Mouse (Mus musculus): ENCODE measurements at regions not wholly inside any gene's neighbourhood (a gene's known extent, or its start where the extent isn't known, plus 50 kb on each side); places are given as distances from the start of the nearest gene placed in this dataset.
"Not testable (repeated sequence)": the region's sequence is repeated elsewhere in the genome, so short reads cannot be mapped to it uniquely, and the experiment has no call there.

- no peaks in the 10 kb centered on the region for H3K4me1 ChIP-seq (ENCODE audit: control insufficient read depth, insufficient read depth, low read length)
- H3K4me2 ChIP-seq (ENCODE audit: low read depth, low read length) = no peak overlapping the region
- no peaks in the 10 kb centered on the region for H3K27me3 ChIP-seq (ENCODE audit: control insufficient read depth, insufficient read depth, low read length)
- no peak overlapping the region for H3K9ac ChIP-seq (replicated peaks; ENCODE audit: low read length)
- DNase-seq (ENCODE audit: low spot score) (no peak), ATAC-seq (replicated peaks; ENCODE audit: insufficient number of reproducible peaks, low FRiP score, low TSS enrichment, low read depth) (no peak)
- WGBS = 41% methylated on average over 3 of the region's 3 CpGs
- no peaks in the 10 kb centered on the region for H3K9me3 ChIP-seq (replicated peaks; ENCODE audit: control insufficient read depth, low read length)
- no peaks in the 10 kb centered on the region for H3K36me3 ChIP-seq (replicated peaks; ENCODE audit: control insufficient read depth, insufficient read depth, low read depth, low read length)
- H3K4me3 ChIP-seq (ENCODE audit: low read depth, low read length) = no peak overlapping the region
- no peak overlapping the region for H3K27ac ChIP-seq (replicated peaks; ENCODE audit: low read depth, low read length)
These were observed 433.9 kb downstream of the Tcerg1l start for GRCm38 (mm10) chr7:137963470-137964095.

- WGBS = 95% methylated on average over 5 of the region's 5 CpGs
These were observed 422.8 kb downstream of the Tcerg1l start for GRCm38 (mm10) chr7:137974705-137975104.

GRCm38 (mm10) chr7:137977527-137977926 is 420.0 kb downstream of the Tcerg1l start:
- Histone ChIP-seq H3K27ac (replicated peaks; ENCODE audit: low read depth, low read length) (no peak overlapping the region), H3K9ac (replicated peaks; ENCODE audit: low read length) (no peak overlapping the region), H3K36me3 (replicated peaks; ENCODE audit: control insufficient read depth, insufficient read depth, low read depth, low read length) (no peaks in the 10 kb centered on the region), H3K9me3 (replicated peaks; ENCODE audit: control insufficient read depth, low read length) (no peaks in the 10 kb centered on the region), H3K4me1 (ENCODE audit: control insufficient read depth, insufficient read depth, low read length) (no peaks in the 10 kb centered on the region), H3K27me3 (ENCODE audit: control insufficient read depth, insufficient read depth, low read length) (no peaks in the 10 kb centered on the region), H3K4me2 (ENCODE audit: low read depth, low read length) (no peak overlapping the region), H3K4me3 (ENCODE audit: low read depth, low read length) (no peak overlapping the region)
- no peak for DNase-seq (ENCODE audit: low spot score)
- WGBS = 82% methylated on average over 1 of the region's 1 CpGs
- ATAC-seq (replicated peaks; ENCODE audit: insufficient number of reproducible peaks, low FRiP score, low TSS enrichment, low read depth) = no peak

More at GRCm38 (mm10) chr7:137974705-137975104, 422.8 kb downstream of the Tcerg1l start:
- Histone ChIP-seq H3K36me3 (replicated peaks; ENCODE audit: control insufficient read depth, insufficient read depth, low read depth, low read length) (no peaks in the 10 kb centered on the region), H3K9me3 (replicated peaks; ENCODE audit: control insufficient read depth, low read length) (no peaks in the 10 kb centered on the region), H3K27ac (replicated peaks; ENCODE audit: low read depth, low read length) (no peak overlapping the region), H3K9ac (replicated peaks; ENCODE audit: low read length) (no peak overlapping the region), H3K4me2 (ENCODE audit: low read depth, low read length) (no peak overlapping the region), H3K4me1 (ENCODE audit: control insufficient read depth, insufficient read depth, low read length) (no peaks in the 10 kb centered on the region), H3K27me3 (ENCODE audit: control insufficient read depth, insufficient read depth, low read length) (no peaks in the 10 kb centered on the region), H3K4me3 (ENCODE audit: low read depth, low read length) (no peak overlapping the region)
- DNase-seq (ENCODE audit: low spot score) = no peak
- ATAC-seq (replicated peaks; ENCODE audit: insufficient number of reproducible peaks, low FRiP score, low TSS enrichment, low read depth) = no peak

GRCm38 (mm10) chr7:137979361-137979760 is 418.2 kb downstream of the Tcerg1l start:
- H3K9ac ChIP-seq (replicated peaks; ENCODE audit: low read length) = no peak overlapping the region
- no peaks in the 10 kb centered on the region for H3K9me3 ChIP-seq (replicated peaks; ENCODE audit: control insufficient read depth, low read length)
- H3K27ac ChIP-seq (replicated peaks; ENCODE audit: low read depth, low read length) = no peak overlapping the region
- no peaks in the 10 kb centered on the region for H3K4me1 ChIP-seq (ENCODE audit: control insufficient read depth, insufficient read depth, low read length)
- WGBS = 85% methylated on average over 4 of the region's 4 CpGs
- ATAC-seq (replicated peaks; ENCODE audit: insufficient number of reproducible peaks, low FRiP score, low TSS enrichment, low read depth) (no peak), DNase-seq (ENCODE audit: low spot score) (no peak)
- H3K27me3 ChIP-seq (ENCODE audit: control insufficient read depth, insufficient read depth, low read length) = no peaks in the 10 kb centered on the region
- H3K4me3 ChIP-seq (ENCODE audit: low read depth, low read length) = no peak overlapping the region
- H3K36me3 ChIP-seq (replicated peaks; ENCODE audit: control insufficient read depth, insufficient read depth, low read depth, low read length) = no peaks in the 10 kb centered on the region
- no peak overlapping the region for H3K4me2 ChIP-seq (ENCODE audit: low read depth, low read length)

GRCm38 (mm10) chr7:138005806-138006205 is 391.7 kb downstream of the Tcerg1l start:
- Histone ChIP-seq H3K27me3 (ENCODE audit: control insufficient read depth, insufficient read depth, low read length) (no peaks in the 10 kb centered on the region), H3K4me3 (ENCODE audit: low read depth, low read length) (no peak overlapping the region), H3K4me1 (ENCODE audit: control insufficient read depth, insufficient read depth, low read length) (no peaks in the 10 kb centered on the region), H3K36me3 (replicated peaks; ENCODE audit: control insufficient read depth, insufficient read depth, low read depth, low read length) (no peaks in the 10 kb centered on the region), H3K9ac (replicated peaks; ENCODE audit: low read length) (no peak overlapping the region), H3K9me3 (replicated peaks; ENCODE audit: control insufficient read depth, low read length) (no peaks in the 10 kb centered on the region), H3K27ac (replicated peaks; ENCODE audit: low read depth, low read length) (no peak overlapping the region), H3K4me2 (ENCODE audit: low read depth, low read length) (no peak overlapping the region)
- ATAC-seq (replicated peaks; ENCODE audit: insufficient number of reproducible peaks, low FRiP score, low TSS enrichment, low read depth) (no peak), DNase-seq (ENCODE audit: low spot score) (no peak)
- 23% methylated on average over 3 of the region's 3 CpGs for WGBS

- H3K4me3 ChIP-seq (ENCODE audit: low read depth, low read length) = no peak overlapping the region
- H3K9ac ChIP-seq (replicated peaks; ENCODE audit: low read length) = no peak overlapping the region
- ATAC-seq (replicated peaks; ENCODE audit: insufficient number of reproducible peaks, low FRiP score, low TSS enrichment, low read depth) (no peak), DNase-seq (ENCODE audit: low spot score) (no peak)
- no peaks in the 10 kb centered on the region for H3K9me3 ChIP-seq (replicated peaks; ENCODE audit: control insufficient read depth, low read length)
- 58% methylated on average over 3 of the region's 3 CpGs for WGBS
- no peak overlapping the region for H3K4me2 ChIP-seq (ENCODE audit: low read depth, low read length)
- no peak overlapping the region for H3K27ac ChIP-seq (replicated peaks; ENCODE audit: low read depth, low read length)
- no peaks in the 10 kb centered on the region for H3K36me3 ChIP-seq (replicated peaks; ENCODE audit: control insufficient read depth, insufficient read depth, low read depth, low read length)
- no peaks in the 10 kb centered on the region for H3K27me3 ChIP-seq (ENCODE audit: control insufficient read depth, insufficient read depth, low read length)
- H3K4me1 ChIP-seq (ENCODE audit: control insufficient read depth, insufficient read depth, low read length) = no peaks in the 10 kb centered on the region
These were observed 390.6 kb downstream of the Tcerg1l start for GRCm38 (mm10) chr7:138006971-138007370.

- no peaks in the 10 kb centered on the region for H3K4me1 ChIP-seq (ENCODE audit: control insufficient read depth, insufficient read depth, low read length)
- 40% methylated on average over 3 of the region's 3 CpGs for WGBS
- H3K9me3 ChIP-seq (replicated peaks; ENCODE audit: control insufficient read depth, low read length) = no peaks in the 10 kb centered on the region
- H3K4me3 ChIP-seq (ENCODE audit: low read depth, low read length) = no peak overlapping the region
- DNase-seq (ENCODE audit: low spot score) = no peak
- ATAC-seq (replicated peaks; ENCODE audit: insufficient number of reproducible peaks, low FRiP score, low TSS enrichment, low read depth) = no peak
- H3K9ac ChIP-seq (replicated peaks; ENCODE audit: low read length) = no peak overlapping the region
- no peak overlapping the region for H3K4me2 ChIP-seq (ENCODE audit: low read depth, low read length)
- no peak overlapping the region for H3K27ac ChIP-seq (replicated peaks; ENCODE audit: low read depth, low read length)
- no peaks in the 10 kb centered on the region for H3K36me3 ChIP-seq (replicated peaks; ENCODE audit: control insufficient read depth, insufficient read depth, low read depth, low read length)
- H3K27me3 ChIP-seq (ENCODE audit: control insufficient read depth, insufficient read depth, low read length) = no peaks in the 10 kb centered on the region
These were observed 388.9 kb downstream of the Tcerg1l start for GRCm38 (mm10) chr7:138008601-138009000.

GRCm38 (mm10) chr7:138024021-138024420 is 373.5 kb downstream of the Tcerg1l start:
- not testable (repeated sequence) for H3K9ac ChIP-seq (replicated peaks; ENCODE audit: low read length); DNase-seq (ENCODE audit: low spot score); H3K4me1 ChIP-seq (ENCODE audit: control insufficient read depth, insufficient read depth, low read length); H3K4me3 ChIP-seq (ENCODE audit: low read depth, low read length); H3K36me3 ChIP-seq (replicated peaks; ENCODE audit: control insufficient read depth, insufficient read depth, low read depth, low read length); H3K4me2 ChIP-seq (ENCODE audit: low read depth, low read length); H3K27ac ChIP-seq (replicated peaks; ENCODE audit: low read depth, low read length); ATAC-seq (replicated peaks; ENCODE audit: insufficient number of reproducible peaks, low FRiP score, low TSS enrichment, low read depth); H3K27me3 ChIP-seq (ENCODE audit: control insufficient read depth, insufficient read depth, low read length); H3K9me3 ChIP-seq (replicated peaks; ENCODE audit: control insufficient read depth, low read length)
- 97% methylated on average over 1 of the region's 1 CpGs for WGBS

Data from embryonic facial prominence, embryonic 11.5 days (tissue).